Mouse (Mus musculus): Measurements from ENCODE around the gene Orai1.

Orai1 gene

GRCm38 (mm10) chr5:122997205-122998204, 17.4 kb upstream of the Orai1 start:
- no peak for DNase-seq (ENCODE audit: low spot score)

- no peak for DNase-seq (ENCODE audit: low spot score)
Measured at GRCm38 (mm10) chr5:123000901-123001300, 14.0 kb upstream of the Orai1 start.

GRCm38 (mm10) chr5:123005716-123006592, 8.9 kb upstream of the Orai1 start:
- no peak for DNase-seq (ENCODE audit: low spot score)

- DNase-seq (ENCODE audit: low spot score): no peak
Measured at GRCm38 (mm10) chr5:123008877-123009493, 5.9 kb upstream of the Orai1 start.

GRCm38 (mm10) chr5:123009873-123010272, 5.0 kb upstream of the Orai1 start:
- no peak for DNase-seq (ENCODE audit: low spot score)

- no peak for DNase-seq (ENCODE audit: low spot score)
Measured at GRCm38 (mm10) chr5:123010806-123011205, 4.1 kb upstream of the Orai1 start.

GRCm38 (mm10) chr5:123011705-123012104, 3.2 kb upstream of the Orai1 start:
- DNase-seq (ENCODE audit: low spot score): no peak

GRCm38 (mm10) chr5:123013599-123014315, 1.1 kb upstream of the Orai1 start:
- no peak for DNase-seq (ENCODE audit: low spot score)

- DNase-seq (ENCODE audit: low spot score): no peak
Measured at GRCm38 (mm10) chr5:123015915-123016314, 1.0 kb downstream of the Orai1 start.

GRCm38 (mm10) chr5:123017504-123017903, 2.6 kb downstream of the Orai1 start:
- DNase-seq (ENCODE audit: low spot score): no peak

- no peak for DNase-seq (ENCODE audit: low spot score)
Measured at GRCm38 (mm10) chr5:123019336-123020016, 4.6 kb downstream of the Orai1 start.

- no peak for DNase-seq (ENCODE audit: low spot score)
Measured at GRCm38 (mm10) chr5:123020426-123020825, 5.6 kb downstream of the Orai1 start.

GRCm38 (mm10) chr5:123021438-123021837, 6.6 kb downstream of the Orai1 start:
- DNase-seq (ENCODE audit: low spot score): no peak

GRCm38 (mm10) chr5:123023049-123023448, 8.2 kb downstream of the Orai1 start:
- DNase-seq (ENCODE audit: low spot score): no peak

- no peak for DNase-seq (ENCODE audit: low spot score)
Measured at GRCm38 (mm10) chr5:123024312-123024711, 9.4 kb downstream of the Orai1 start.

- DNase-seq (ENCODE audit: low spot score): no peak
Measured at GRCm38 (mm10) chr5:123024965-123025573, 10.2 kb downstream of the Orai1 start.

- no peak for DNase-seq (ENCODE audit: low spot score)
Measured at GRCm38 (mm10) chr5:123026414-123026813, 11.5 kb downstream of the Orai1 start.

GRCm38 (mm10) chr5:123027436-123027835, 12.6 kb downstream of the Orai1 start:
- no peak for DNase-seq (ENCODE audit: low spot score)

- no peak for DNase-seq (ENCODE audit: low spot score)
Measured at GRCm38 (mm10) chr5:123029729-123030128, 14.9 kb downstream of the Orai1 start.

GRCm38 (mm10) chr5:123031312-123031711, 16.4 kb downstream of the Orai1 start:
- no peak for DNase-seq (ENCODE audit: low spot score)
